Mouse (Mus musculus): ENCODE data around the gene Zfp296. TPM values are rescaled to one million over a fixed set of nuclear protein-coding genes. Genes with fewer than 3 reads are reported as not detected.

Zfp296 gene
- total RNA-seq (2021): under 1 TPM; 0.36 to 0.45 TPM

DNA sequence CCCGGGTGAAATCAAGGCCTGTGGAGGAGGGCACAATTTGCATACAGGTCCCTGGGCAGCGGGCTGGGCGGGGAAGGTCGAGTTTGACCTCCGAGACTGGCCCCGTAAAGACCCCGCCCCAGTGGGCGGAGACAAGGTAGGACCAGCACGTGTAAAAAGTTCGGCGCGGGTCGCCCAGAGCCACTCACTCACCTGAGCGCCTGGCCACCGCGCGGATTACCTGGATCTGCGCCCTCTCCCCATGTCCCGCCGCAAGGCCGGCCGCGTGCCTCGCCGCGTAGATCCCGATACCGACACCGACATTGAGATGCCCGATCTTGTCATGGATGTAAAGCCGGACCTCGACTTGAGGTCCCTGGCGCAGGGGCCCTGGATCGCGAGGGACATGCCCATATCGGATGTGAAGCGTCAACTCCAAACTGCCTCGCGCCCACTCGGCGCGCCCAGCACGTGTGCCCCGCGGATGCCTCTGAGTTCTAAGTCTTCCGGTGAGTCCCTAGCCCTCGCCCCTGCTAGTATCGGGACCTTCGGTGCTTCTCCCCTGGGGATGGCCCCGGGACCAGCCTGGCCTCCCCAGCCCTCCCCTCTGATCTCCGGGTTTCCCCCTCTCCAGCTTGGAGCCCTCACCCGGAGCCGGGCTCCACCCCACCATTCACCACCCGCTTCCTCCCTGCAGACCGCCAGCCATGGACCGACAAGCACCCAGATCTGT is at the start of gene Zfp296, which contains the start of gene Gemin7:
Gene Zfp296 (plus strand): TSS at position 147 of the 712 bp plus-strand sequence.
Gene Gemin7 (minus strand): TSS at position 455 of the 712 bp plus-strand sequence.
- intact Hi-C loops (cut with DNase I): no loop called here
- DNase-seq (ENCODE audit: extremely low spot score in 1 of 2, low spot score in 2 of 2): peak in 1 of 2 experiments; percentile 56

DNA sequence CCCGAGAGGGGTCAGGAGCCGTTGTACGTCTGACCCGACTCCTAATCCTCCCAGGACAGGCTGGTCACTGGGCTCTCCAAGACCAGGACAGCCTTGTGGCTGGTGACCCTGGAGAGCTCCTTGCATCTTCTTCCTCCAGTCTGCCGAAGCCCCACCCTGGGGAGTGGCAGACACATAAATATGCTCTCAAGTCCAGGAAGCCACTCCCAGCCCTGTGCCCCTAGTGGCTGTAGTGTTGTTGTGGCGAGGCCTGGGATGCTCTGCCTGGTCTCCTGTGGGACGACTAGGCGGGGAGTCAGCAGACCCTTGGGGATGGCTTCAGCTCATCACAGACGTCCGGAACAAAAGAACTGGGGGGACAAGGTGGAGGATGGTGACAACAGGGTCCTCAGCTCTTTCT is 46.0 kb upstream of the Zfp296 start:
- DNase-seq (ENCODE audit: extremely low spot score in 1 of 2, low spot score in 2 of 2): no peak
- intact Hi-C loops (cut with DNase I): no loop called here

DNA sequence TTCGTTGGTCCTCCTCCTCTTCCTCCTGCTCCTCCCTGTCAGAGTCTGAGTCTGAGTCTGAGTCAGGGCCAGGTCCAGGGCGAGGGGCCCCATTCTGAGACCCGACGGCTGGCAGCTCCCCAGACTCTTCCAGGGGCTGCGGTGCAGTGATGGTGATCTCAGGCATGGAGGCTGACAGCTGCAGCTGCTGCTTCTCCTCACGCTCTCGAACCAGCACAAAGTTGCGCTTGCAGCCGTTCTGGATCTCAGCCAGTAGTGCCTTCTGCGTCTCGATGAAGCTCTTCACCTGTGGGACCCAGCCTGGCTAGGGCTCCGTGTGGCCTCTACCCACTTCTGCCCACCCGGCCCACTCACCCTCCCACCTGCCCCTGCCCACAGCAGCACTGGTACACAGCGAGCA is 44.8 kb upstream of the Zfp296 start:
- DNase-seq (ENCODE audit: extremely low spot score in 1 of 2, low spot score in 2 of 2): no peak
- intact Hi-C loops (cut with DNase I): no loop called here

DNA sequence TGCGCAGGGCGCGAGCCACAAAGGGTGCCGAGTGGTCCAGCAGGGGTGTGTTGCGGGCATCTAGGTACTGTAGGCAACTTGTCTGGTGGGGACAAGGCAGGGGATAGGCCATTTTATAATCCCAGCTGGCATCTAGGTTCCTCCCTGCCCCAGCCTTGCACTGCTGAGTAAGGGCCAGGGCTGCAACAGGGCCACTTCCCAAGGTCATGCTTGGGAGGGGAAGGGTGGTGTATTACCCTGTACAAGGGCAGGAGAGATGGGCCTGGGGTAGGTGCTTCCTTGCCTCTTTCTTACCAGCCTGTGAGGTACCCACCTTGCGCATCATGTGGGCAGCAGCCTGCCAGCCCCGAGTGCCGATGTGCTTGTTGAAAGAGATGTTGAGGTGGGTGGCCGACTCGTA is 42.4 kb upstream of the Zfp296 start:
- intact Hi-C loops (cut with DNase I): no loop called here
- no peak for DNase-seq (ENCODE audit: extremely low spot score in 1 of 2, low spot score in 2 of 2)

DNA sequence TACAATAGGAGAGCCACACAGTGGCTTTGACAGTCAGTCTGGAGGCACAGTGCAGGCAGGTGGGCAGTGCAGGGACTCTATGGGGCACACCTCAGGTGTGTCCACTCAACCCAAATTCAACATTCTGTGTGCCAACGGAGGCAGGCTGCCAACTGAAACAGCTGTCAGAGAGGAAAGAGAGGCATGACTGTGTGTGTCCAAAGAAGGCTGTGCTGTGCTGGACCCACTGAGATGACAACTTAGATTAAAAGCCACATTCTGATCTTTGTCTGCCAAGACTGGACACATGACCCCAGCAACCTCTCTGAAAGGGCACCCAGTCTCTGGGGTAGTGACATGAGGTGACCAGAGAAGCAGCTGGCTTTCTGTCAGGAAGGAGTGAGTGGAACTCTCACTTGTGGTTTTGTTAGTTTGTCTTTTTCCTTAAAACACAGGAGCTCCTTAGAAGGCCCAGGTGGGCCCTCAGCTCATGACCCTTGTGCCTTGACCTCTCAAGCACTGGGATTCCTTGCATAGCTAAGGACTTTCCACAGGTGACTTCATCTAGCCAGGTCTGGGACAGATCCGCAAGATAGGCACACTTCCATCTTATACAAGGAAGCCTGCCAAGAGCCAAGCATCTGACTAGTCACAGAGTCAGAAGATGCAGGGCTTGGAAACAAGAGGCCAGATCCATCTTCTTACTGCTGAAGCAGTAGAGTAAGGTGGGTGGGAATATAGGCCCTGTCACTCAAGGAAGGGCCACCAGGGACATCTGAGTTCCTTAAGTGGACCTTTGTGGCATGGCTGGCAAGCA is 36.1 kb upstream of the Zfp296 start:
- intact Hi-C loops (cut with DNase I): no loop called here
- DNase-seq (ENCODE audit: extremely low spot score in 1 of 2, low spot score in 2 of 2): no peak

DNA sequence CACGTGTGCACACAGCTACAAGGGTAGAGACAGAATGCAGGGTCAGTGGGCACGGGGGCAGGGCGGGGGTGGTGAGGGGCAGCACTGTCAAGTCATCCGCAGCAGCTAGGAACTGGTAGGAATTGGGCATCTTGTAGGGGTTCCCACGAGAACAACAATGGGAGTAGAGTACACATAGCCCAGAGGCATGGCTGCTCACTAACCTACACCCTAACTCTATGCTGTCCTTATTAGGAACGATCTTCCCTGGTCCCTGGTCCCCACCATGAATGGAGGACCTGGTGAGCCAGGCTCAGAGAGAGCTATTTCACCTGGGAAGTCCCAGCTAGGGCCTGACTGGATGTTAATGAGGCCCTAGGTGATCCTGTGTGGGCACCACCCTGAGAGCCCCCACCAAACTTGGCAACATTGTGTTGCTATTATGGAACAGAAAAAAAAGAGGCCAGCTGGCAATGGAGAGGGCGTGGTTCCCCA is 35.4 kb upstream of the Zfp296 start:
- intact Hi-C loops (cut with DNase I): no loop called here
- no peak for DNase-seq (ENCODE audit: extremely low spot score in 1 of 2, low spot score in 2 of 2)

DNA sequence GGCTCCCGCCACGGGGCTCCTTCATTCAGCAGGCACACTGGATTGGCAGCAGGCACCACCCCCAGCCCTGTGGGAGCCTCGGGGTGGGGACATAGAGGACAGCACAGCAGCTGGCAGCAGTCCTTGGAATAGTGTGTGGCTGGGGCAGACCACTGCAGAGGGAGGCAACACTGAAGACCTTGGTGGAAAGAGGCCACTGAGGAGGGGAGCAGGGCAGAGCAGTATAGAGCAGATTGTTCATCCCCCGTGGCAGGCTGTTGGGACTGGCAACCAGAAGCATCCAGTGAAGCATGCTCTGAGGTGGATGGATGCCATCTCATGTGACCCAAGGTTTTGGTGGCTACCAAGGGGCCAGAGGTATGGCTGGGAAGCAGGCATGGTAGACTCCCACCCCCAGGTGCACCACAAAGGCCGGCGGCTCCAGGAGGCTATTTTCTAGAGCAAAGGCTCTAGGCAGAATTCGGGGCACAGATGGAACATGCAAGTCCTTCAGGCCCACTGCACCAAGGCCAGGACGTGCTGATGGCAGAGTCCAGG is 34.9 kb upstream of the Zfp296 start:
- intact Hi-C loops (cut with DNase I): no loop called here
- DNase-seq (ENCODE audit: extremely low spot score in 1 of 2, low spot score in 2 of 2): peak in 1 of 2 experiments; percentile 66

DNA sequence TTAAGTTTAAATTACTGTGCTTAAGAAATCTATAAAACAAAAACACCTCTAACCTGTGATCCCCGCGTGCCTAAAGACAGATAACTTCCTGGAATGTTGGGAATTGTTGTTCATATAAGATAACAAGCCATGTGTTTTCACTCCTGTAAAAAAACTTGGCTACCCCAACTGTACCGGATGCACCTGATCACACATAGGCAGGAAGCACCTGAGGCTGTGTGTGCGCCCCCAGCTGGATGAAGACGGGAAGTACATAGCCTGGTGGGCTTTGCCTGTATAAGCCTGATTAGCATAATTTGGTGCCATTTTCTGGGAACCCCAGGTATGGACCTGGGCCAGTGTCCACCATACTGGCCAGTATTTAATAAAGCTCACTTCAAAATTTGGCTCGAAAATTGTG is 33.5 kb upstream of the Zfp296 start:
- intact Hi-C loops (cut with DNase I): no loop called here
- peak in 1 of 2 experiments; percentile 48 for DNase-seq (ENCODE audit: extremely low spot score in 1 of 2, low spot score in 2 of 2)

DNA sequence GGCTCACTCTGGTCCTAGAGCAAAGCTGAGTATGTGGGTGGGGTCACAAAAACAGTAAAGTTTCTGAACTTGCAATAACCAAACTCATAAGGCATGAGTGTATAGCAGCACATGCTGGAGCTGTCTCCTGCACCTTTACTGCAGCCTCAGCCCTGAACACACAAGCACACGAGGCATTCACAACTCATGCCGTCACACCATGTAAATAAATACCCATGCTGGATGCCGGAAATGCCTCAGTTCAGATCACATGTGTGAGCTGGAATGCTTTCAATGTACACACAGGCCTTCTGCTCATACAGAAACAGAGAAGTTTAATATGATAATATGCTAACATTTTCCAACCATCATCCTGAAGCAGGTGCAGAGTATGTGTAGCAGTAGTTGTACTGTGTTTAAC is 31.1 kb upstream of the Zfp296 start:
- DNase-seq (ENCODE audit: extremely low spot score in 1 of 2, low spot score in 2 of 2): no peak
- intact Hi-C loops (cut with DNase I): no loop called here

DNA sequence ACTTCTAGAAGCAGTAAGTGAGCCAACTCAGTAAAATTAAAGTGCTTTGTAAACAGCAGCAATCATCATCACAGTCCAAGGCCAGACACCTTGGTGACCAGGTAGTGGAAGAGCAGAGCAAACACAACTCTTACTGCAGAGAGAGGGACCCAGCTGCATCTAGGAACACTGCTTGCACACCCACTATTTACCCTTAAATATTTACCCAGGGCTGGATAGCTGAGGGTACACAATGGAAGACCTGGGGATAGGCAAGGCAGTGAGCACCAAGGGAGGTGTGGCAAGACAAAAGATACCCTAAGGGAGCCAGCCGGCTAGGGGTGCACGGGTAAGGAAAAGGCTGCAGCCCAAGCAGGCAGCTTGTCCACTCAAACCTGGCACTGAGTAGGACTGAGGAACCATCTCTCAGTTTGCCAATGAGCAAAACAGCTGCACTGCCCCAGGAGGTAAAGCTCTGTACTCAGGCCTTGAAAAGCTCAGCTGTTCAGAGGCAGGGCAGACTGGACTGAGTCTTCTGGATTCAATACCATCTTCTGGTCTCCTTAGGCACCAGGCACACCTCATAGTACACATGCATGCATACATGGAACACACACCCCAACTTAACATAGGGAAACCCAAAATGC is 29.6 kb upstream of the Zfp296 start:
- DNase-seq (ENCODE audit: extremely low spot score in 1 of 2, low spot score in 2 of 2): no peak

DNA sequence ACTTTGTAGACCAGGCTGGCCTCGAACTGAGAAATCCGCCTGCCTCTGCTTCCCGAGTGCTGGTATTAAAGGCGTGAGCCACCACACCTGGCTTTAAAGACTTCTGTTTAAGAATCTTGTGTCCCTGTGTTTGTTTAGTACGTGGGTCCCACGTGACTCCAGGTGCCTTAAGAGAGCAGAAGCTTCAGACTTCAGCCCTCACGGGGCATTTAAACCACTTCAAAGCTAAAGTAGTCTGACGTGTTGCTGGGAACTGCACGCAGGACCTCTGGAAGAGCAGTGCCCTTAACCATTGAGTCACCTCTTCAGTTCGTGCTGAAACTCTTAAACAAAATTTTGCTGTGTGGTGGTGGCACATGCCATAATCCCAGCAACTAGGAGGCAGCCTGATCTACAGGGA is 27.7 kb upstream of the Zfp296 start:
- no peak for DNase-seq (ENCODE audit: extremely low spot score in 1 of 2, low spot score in 2 of 2)
- intact Hi-C loops (cut with DNase I): no loop called here

More for the DNA sequence above, 29.6 kb upstream of the Zfp296 start:
- intact Hi-C loops (cut with DNase I): no loop called here

DNA sequence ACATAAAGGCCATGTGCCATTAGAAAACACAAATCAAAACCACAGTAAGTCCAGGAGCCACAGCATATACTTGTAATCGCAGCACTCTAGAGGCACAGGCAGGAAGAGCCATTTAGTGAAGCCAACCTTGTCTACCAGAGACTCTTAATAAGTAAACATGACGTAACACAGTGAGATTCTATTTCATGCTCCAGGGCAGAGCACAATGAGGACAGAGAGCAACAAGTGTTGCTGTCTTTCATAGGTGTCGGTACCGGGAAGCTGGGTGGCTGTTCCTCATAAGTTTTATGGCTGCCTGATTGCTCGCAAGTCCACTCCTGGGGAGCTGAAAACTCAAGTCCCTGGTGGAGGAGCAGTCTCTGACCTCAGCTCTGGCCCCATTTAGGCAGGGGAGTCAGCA is 25.5 kb upstream of the Zfp296 start:
- no peak for DNase-seq (ENCODE audit: extremely low spot score in 1 of 2, low spot score in 2 of 2)
- intact Hi-C loops (cut with DNase I): no loop called here

DNA sequence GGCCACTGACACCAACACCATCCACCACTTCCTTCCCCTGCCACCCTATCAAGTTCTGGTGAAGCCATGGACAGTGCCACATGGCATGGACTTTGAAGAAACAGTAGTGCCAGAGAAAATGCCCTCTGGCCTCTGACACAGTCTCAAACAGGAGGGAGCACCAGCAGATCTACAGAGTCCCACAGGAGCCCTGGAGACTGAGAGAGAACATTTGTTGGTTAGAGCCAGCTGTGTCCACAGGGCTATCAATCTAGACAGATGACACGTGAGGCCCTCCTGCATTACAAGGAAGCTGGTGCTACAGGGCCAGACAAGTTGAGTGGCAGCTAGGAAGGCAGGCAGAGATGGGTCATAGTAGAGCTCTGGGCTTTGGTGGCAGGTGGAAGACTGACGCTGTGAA is 24.6 kb upstream of the Zfp296 start:
- intact Hi-C loops (cut with DNase I): no loop called here

DNA sequence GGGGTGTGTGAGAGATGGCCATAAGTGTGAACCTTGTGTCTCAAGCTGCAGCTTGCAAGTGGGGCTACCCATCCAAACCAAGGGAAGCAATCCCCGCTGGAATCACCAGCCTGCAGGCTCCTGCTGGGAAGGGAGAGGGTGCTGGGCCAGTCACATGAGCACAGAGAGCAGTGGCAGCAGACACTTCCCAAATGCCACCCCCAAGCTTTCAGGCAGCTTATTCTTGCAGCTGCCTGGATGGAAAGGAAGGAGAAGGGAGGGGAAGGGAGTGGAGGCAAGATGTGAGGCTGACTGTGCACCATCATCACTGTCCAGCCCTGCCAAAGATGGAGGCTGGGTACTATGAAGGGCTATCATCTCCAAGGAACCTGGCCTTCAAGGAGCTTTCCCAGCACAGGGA is 22.9 kb upstream of the Zfp296 start:
- no peak for DNase-seq (ENCODE audit: extremely low spot score in 1 of 2, low spot score in 2 of 2)

More for the DNA sequence above, 24.6 kb upstream of the Zfp296 start:
- no peak for DNase-seq (ENCODE audit: extremely low spot score in 1 of 2, low spot score in 2 of 2)

DNA sequence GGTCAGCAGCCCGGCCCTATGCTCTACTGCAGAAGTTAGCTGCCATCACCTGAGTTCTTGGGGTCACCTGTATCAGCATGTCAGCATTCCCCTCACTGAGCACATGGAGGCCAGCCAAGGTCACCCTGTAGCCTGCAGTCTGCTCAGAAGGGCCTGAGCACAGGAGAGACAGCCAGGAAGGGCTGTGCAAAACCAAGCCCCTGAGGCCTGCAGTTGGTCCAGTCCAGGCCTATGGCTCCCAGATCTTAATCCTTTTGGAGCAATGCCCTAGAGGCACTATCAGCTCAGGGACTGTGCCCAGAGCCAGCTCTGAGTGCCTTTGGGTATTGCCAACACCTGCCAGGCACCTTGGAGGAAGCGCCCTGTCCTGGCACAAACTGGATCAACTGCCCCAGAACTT is 20.0 kb upstream of the Zfp296 start:
- intact Hi-C loops (cut with DNase I): no loop called here
- no peak for DNase-seq (ENCODE audit: extremely low spot score in 1 of 2, low spot score in 2 of 2)

More for the DNA sequence above, 22.9 kb upstream of the Zfp296 start:
- intact Hi-C loops (cut with DNase I): no loop called here

DNA sequence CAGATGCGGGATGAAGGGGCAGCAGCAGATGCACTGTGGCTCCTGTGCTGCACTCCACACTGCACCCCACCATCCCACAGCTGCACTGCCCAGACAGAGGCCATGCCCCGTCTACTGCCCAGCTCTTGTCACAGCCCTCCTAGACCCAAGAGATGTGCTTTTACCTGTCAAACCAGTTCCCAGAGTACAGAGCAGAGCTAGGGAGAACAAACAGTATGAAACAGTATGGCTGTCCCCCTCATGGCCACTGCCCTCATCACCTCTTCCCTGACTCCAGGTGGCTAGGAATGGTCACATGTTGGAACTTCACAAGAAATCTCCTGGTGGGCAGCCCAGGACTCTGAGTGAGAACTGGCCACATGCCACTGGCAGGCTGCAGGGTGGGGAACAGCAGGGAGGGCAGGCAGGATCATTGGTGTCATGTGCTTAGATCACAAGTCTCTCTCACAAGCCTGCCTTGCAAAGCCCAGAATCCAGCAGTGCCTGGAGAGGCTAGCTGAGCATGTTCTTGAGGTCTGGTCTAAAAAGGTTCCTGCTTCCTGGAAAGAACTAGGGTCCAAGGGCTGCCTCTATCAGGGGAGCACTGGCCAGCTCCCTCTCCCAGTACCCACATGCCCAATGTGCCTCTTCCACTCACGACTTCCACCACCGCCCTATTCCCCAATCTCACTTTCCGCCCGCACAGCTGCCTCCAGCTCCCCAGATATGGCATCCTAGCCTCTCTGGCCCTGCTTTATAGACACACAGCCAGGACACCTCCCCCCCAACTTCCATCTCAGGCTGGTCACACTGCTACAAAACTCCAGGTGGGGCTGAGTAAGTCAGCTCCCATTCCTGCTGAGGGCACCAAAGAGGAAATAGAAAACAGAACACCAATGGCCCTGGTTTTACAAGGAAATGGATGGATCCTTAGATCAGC is 18.8 kb upstream of the Zfp296 start:
- intact Hi-C loops (cut with DNase I): no loop called here
- DNase-seq (ENCODE audit: extremely low spot score in 1 of 2, low spot score in 2 of 2): no peak

DNA sequence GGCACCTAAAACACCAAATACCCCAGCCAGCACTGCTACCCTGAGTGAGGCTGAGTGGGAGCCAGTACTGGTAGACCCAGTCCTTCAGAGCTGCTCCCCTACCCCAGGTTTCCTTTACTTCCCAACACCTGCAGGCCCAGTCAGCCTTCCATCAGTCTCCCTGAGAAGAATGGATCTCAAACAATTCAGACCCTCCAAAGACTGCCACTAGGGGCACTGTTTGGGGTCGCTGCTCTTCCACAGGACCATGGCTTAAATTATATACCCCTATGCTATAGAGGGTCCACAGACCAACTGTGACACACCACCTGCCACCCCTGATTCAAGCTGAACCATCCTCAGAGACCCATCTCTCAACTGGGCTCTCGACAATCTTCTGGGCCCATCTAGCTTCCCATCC is 18.1 kb upstream of the Zfp296 start:
- intact Hi-C loops (cut with DNase I): no loop called here
- no peak for DNase-seq (ENCODE audit: extremely low spot score in 1 of 2, low spot score in 2 of 2)

DNA sequence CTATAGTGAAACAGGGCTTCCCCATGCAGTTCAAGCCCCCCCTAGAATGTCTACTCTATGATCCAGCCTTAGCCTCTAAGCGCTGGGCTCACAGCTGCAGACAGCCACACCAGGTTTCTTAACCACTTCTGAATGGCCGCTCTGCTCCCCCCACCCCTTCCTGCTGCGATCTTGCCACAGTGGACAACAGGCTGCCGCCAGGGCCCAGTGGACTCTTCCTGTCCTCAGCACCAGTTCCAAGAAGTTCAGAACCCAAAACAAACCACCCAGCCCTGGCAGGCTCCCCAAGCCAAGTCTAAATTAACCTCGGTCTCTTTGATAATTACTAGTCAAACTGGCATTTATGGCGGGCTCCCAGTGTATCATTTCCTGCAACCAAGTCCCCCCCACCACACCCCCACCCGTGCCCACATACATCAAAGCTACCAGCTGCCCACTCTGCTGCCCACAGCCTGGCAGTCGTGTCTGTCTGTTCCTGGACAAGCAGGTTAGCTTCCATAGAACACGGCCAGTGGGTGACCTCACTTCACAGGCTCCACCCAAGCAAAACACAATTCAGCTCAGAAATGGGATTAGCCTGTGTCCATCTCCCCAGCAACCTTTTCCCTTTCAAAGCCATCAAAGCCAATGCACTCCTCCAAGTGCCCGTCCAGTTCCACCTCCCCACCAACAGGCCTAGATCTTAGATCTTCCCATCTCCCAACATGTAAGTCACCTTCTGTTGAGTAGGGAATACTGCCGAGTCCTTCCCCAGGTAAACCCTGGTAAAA is 16.4 kb upstream of the Zfp296 start:
- intact Hi-C loops (cut with DNase I): no loop called here
- DNase-seq (ENCODE audit: extremely low spot score in 1 of 2, low spot score in 2 of 2): no peak

Data from left cerebral cortex, postnatal 10 days (tissue).